Mouse (Mus musculus): ENCODE results near the gene Fbf1. TPM values are rescaled to one million over a fixed set of nuclear protein-coding genes. Genes with fewer than 3 reads are reported as not detected.
"Not testable (repeated sequence)": the region's sequence is repeated elsewhere in the genome, so short reads cannot be mapped to it uniquely, and the experiment has no call there.

Gene Fbf1
- polyA plus RNA-seq, 1 experiment from 2014 or later: 6.1 TPM

GRCm38 (mm10) chr11:116121731-116122245, 46.2 kb downstream of the Fbf1 start:
- not testable (repeated sequence) for H3K27me3 ChIP-seq; H3K4me3 ChIP-seq (replicated peaks); ATAC-seq (ENCODE audit: insufficient read depth); H3K9me3 ChIP-seq (replicated peaks); H3K9ac ChIP-seq; H3K4me2 ChIP-seq
- H3K36me3 ChIP-seq (replicated peaks): peaks cover 25% of the 10 kb centered on the region
- peaks cover 12% of the 10 kb centered on the region for H3K4me1 ChIP-seq (replicated peaks)
- 78% methylated on average over 8 of the region's 8 CpGs for WGBS (ENCODE audit: insufficient replicate concordance)
- H3K27ac ChIP-seq (replicated peaks): 0 out of 2 replicates have a peak overlapping the region, but pooled peaks have one; percentile 34

- no peak overlapping the region for H3K9ac ChIP-seq
- 0 out of 2 replicates have a peak, but pooled peaks cover 8% of the 10 kb centered on the region for H3K36me3 ChIP-seq (replicated peaks)
- ATAC-seq (ENCODE audit: insufficient read depth): no peak
- no peaks in the 10 kb centered on the region for H3K9me3 ChIP-seq (replicated peaks)
- H3K27me3 ChIP-seq: no peaks in the 10 kb centered on the region
- H3K4me3 ChIP-seq (replicated peaks): no peak overlapping the region
- peaks cover 7% of the 10 kb centered on the region; the same call in 1 of the 2 replicates for H3K4me1 ChIP-seq (replicated peaks)
- H3K27ac ChIP-seq (replicated peaks): no peak overlapping the region
- H3K4me2 ChIP-seq: no peak overlapping the region
These were observed 50.1 kb downstream of the Fbf1 start for GRCm38 (mm10) chr11:116117819-116118218.

GRCm38 (mm10) chr11:116117241-116117640, 50.7 kb downstream of the Fbf1 start:
- Histone ChIP-seq H3K36me3 (replicated peaks) (0 out of 2 replicates have a peak, but pooled peaks cover 4% of the 10 kb centered on the region), H3K4me1 (replicated peaks) (peaks cover 7% of the 10 kb centered on the region; the same call in 1 of the 2 replicates), H3K9ac (no peak overlapping the region), H3K9me3 (replicated peaks) (no peaks in the 10 kb centered on the region), H3K4me2 (no peak overlapping the region), H3K4me3 (replicated peaks) (no peak overlapping the region), H3K27me3 (peaks cover under 1% of the 10 kb centered on the region), H3K27ac (replicated peaks) (no peak overlapping the region)
- 44% methylated on average over 12 of the region's 12 CpGs for WGBS (ENCODE audit: insufficient replicate concordance)
- ATAC-seq (ENCODE audit: insufficient read depth): no peak

DNA sequence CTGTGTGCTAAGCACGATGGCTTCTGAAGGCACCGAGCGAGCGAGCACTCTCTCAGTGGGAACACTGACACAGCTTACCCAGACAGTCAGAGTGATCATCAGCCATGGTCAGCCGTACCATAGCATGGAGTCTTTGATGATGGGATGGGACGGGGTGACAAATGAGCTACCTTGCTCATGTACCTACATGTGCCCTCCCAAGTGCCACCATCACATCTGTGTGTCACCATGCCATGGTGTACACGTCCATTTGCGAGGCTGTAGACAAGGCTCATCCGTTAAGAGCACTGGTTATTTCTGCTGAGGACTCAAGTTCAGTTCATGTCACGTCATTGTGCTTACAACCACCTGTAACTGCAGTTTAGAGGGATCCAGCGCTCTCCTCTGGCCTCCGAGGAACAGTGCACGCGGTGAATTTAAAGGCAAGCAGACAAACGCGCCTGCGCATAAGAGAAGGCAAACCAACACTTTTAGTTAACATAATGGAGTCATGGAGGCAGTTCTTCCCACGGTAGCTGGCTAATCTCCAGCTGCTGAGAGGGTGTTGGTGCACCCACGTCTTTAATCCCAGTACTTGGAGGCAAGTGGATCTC, 56.3 kb downstream of the Fbf1 start:
- H3K4me1 ChIP-seq (replicated peaks): peaks cover 38% of the 10 kb centered on the region
- no peaks in the 10 kb centered on the region for H3K36me3 ChIP-seq (replicated peaks)
- H3K4me3 ChIP-seq (replicated peaks): no peak overlapping the region
- no peak overlapping the region for H3K4me2 ChIP-seq
- peaks cover 56% of the 10 kb centered on the region for H3K27me3 ChIP-seq
- no peak overlapping the region for H3K27ac ChIP-seq (replicated peaks)
- 83% methylated on average over 19 of the region's 19 CpGs for WGBS (ENCODE audit: insufficient replicate concordance)
- no peak overlapping the region for H3K9ac ChIP-seq
- H3K9me3 ChIP-seq (replicated peaks): no peaks in the 10 kb centered on the region
- ATAC-seq (ENCODE audit: insufficient read depth): no peak

GRCm38 (mm10) chr11:116111067-116111466, 56.9 kb downstream of the Fbf1 start:
- H3K36me3 ChIP-seq (replicated peaks): no peaks in the 10 kb centered on the region
- no peak overlapping the region for H3K9ac ChIP-seq
- H3K27me3 ChIP-seq: peaks cover 63% of the 10 kb centered on the region
- H3K4me2 ChIP-seq: no peak overlapping the region
- H3K9me3 ChIP-seq (replicated peaks): no peaks in the 10 kb centered on the region
- 69% methylated on average over 4 of the region's 4 CpGs for WGBS (ENCODE audit: insufficient replicate concordance)
- no peak overlapping the region for H3K27ac ChIP-seq (replicated peaks)
- no peak overlapping the region for H3K4me3 ChIP-seq (replicated peaks)
- peaks cover 44% of the 10 kb centered on the region for H3K4me1 ChIP-seq (replicated peaks)
- no peak for ATAC-seq (ENCODE audit: insufficient read depth)

DNA sequence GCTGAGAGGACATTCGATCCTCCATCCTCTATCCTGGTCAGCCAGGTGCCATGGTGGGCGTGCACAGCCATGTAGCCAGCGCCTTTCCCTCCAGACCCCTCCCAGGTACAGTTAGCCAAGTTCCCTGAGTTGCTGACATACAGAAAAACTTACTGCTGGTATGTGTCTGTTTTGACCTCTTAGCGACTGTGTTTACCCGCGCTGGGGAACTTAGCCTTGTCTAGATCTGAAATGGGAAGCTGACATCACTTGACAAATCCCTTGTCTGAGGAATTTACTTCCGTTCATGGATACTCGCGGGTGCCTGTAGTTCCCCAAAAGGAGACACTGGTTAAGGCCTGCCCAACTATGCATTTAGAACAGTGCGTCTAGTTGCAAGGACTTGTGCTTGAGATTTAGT, 57.4 kb downstream of the Fbf1 start:
- WGBS (ENCODE audit: insufficient replicate concordance): 21% methylated on average over 10 of the region's 10 CpGs
- peak overlapping the region; percentile 72 for H3K4me2 ChIP-seq
- ATAC-seq (ENCODE audit: insufficient read depth): 0 out of 2 replicates have a peak, but pooled peaks have one; percentile 6
- peak overlapping the region; percentile 56 for H3K4me3 ChIP-seq (replicated peaks)
- H3K4me1 ChIP-seq (replicated peaks): peaks cover 48% of the 10 kb centered on the region
- H3K9me3 ChIP-seq (replicated peaks): no peaks in the 10 kb centered on the region
- no peak overlapping the region for H3K9ac ChIP-seq
- no peaks in the 10 kb centered on the region for H3K36me3 ChIP-seq (replicated peaks)
- H3K27ac ChIP-seq (replicated peaks): 0 out of 2 replicates have a peak overlapping the region, but pooled peaks have one; percentile 38
- peaks cover 68% of the 10 kb centered on the region for H3K27me3 ChIP-seq

- Histone ChIP-seq H3K4me1 (replicated peaks) (peaks cover 48% of the 10 kb centered on the region), H3K36me3 (replicated peaks) (no peaks in the 10 kb centered on the region), H3K9me3 (replicated peaks) (no peaks in the 10 kb centered on the region), H3K27me3 (peaks cover 68% of the 10 kb centered on the region), H3K4me3 (replicated peaks) (peak overlapping the region; percentile 56), H3K9ac (peak overlapping the region; percentile 23; the same call in 1 of the 2 replicates), H3K27ac (replicated peaks) (0 out of 2 replicates have a peak overlapping the region, but pooled peaks have one; percentile 38), H3K4me2 (peak overlapping the region; percentile 72)
- 2% methylated on average over 35 of the region's 35 CpGs for WGBS (ENCODE audit: insufficient replicate concordance)
- ATAC-seq (ENCODE audit: insufficient read depth): peak; percentile 47
These were observed 57.8 kb downstream of the Fbf1 start for GRCm38 (mm10) chr11:116110131-116110530.

DNA sequence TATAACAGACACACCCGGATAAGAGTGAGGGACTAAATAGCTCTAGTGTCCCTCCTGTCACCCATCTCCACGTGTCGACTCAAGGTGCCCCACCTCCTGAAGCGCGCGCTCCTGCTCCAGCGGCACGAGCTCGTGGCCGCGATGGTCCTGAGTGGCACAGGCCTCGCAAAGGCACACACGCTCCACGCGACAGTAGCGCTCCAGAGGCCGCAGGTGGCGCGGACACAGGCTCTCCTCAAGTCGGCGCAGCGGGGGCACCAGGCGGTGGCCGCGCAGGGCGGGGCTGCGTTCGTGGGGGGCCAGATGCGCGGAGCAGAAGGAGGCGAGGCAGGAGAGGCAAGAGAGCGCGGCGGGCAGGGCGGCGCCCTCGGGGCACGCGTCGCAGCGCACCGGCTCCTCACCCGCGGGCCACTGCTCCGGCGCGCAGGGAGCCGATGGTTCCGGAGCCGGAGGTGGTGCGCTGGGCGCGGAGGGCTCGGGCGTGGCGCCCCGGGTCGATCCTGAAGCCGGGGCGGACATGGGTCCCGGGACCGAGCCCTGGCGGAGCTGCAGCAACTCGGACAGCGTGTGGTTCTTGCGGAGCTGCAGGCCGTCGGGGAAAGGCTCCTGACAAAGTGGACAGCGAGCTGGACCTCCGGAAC, 58.4 kb downstream of the Fbf1 start:
- no peaks in the 10 kb centered on the region for H3K36me3 ChIP-seq (replicated peaks)
- peak overlapping the region; percentile 23; the same call in 1 of the 2 replicates for H3K9ac ChIP-seq
- H3K27ac ChIP-seq (replicated peaks): no peak overlapping the region
- peaks cover 68% of the 10 kb centered on the region for H3K27me3 ChIP-seq
- no peaks in the 10 kb centered on the region for H3K9me3 ChIP-seq (replicated peaks)
- WGBS (ENCODE audit: insufficient replicate concordance): under 1% methylated on average over 70 of the region's 70 CpGs
- no peak for ATAC-seq (ENCODE audit: insufficient read depth)
- H3K4me2 ChIP-seq: peak overlapping the region; percentile 72
- H3K4me3 ChIP-seq (replicated peaks): peak overlapping the region; percentile 56
- peaks cover 51% of the 10 kb centered on the region for H3K4me1 ChIP-seq (replicated peaks)

DNA sequence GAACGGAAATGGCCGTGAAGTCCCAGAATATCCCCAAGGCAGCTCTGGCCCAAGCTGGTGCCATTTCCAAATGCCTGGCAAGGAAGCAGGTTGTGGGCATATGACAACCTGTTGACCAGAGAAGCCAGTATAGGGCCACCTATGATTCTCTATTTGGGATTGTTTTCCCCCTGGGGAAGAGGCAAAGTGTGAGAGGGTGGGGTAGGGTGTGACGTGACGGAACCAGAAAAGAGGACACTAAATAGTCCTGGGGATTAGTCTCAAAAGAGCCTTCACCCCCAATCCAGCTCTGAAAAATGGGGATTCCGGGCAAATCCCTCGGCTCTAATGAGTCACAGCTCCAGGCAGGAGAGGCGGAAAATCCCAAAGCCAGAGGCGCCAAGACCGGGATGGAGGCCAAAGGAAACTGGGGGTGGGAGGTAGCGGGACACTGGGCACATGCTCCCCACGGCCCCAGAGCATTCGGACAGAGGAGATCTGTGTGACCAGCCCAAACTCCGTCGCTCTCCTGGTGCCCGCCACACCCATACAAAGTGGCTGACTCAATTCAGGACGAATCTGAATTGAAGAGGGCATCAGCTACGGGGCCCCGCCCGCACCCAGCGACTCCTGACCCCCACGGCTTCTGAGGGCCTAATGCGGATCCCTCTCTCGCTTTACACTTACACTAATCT, 59.4 kb downstream of the Fbf1 start:
- no peaks in the 10 kb centered on the region for H3K9me3 ChIP-seq (replicated peaks)
- no peak overlapping the region for H3K9ac ChIP-seq
- no peak overlapping the region for H3K27ac ChIP-seq (replicated peaks)
- 23% methylated on average over 23 of the region's 23 CpGs for WGBS (ENCODE audit: insufficient replicate concordance)
- peaks cover 61% of the 10 kb centered on the region for H3K4me1 ChIP-seq (replicated peaks)
- no peak for ATAC-seq (ENCODE audit: insufficient read depth)
- H3K27me3 ChIP-seq: peaks cover 68% of the 10 kb centered on the region
- H3K4me2 ChIP-seq: peak overlapping the region; percentile 72
- peak overlapping the region; percentile 56 for H3K4me3 ChIP-seq (replicated peaks)
- H3K36me3 ChIP-seq (replicated peaks): no peaks in the 10 kb centered on the region

- H3K27ac ChIP-seq (replicated peaks): no peak overlapping the region
These were observed 60.1 kb downstream of the Fbf1 start for GRCm38 (mm10) chr11:116107777-116108285.

More at GRCm38 (mm10) chr11:116107777-116108285, 60.1 kb downstream of the Fbf1 start:
- Histone ChIP-seq H3K4me2 (peak overlapping the region; percentile 72), H3K4me3 (replicated peaks) (no peak overlapping the region), H3K4me1 (replicated peaks) (peaks cover 66% of the 10 kb centered on the region), H3K9me3 (replicated peaks) (no peaks in the 10 kb centered on the region), H3K9ac (no peak overlapping the region), H3K27me3 (peaks cover 68% of the 10 kb centered on the region), H3K36me3 (replicated peaks) (no peaks in the 10 kb centered on the region)
- no peak for ATAC-seq (ENCODE audit: insufficient read depth)
- 55% methylated on average over 19 of the region's 19 CpGs for WGBS (ENCODE audit: insufficient replicate concordance)

Data from liver, embryonic 15.5 days (tissue).